Mouse (Mus musculus): Measurements from ENCODE around the gene Spats2.

DNA sequence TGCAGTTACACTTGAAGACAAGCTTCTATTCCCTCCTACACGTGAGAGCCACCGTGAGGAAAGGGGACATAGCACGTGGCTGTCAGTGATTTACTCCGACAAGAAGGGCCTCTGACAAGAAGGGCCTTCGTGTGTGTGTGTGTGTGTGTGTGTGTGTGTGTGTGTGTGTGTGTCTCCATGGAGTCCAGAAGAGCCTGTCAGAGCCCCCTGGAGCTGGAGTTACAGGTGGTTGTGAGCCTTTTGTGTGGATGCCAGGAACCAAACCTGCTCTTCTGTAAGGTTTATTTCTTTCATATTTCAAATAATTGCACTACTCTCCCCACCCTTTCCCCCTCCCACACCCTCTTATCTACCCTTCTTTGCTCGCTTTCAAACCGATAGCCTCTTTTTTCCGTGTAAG is 25.6 kb downstream of the Spats2 start:
- TF ChIP-seq POLR2A (IDR thresholded peaks at IDR 0.05; ENCODE audit: borderline replicate concordance, extremely low read depth, low read depth, low read length): no peak
- no peak for TF ChIP-seq CTCF (IDR thresholded peaks at IDR 0.05; ENCODE audit: insufficient read depth, low read length)

Measured in lung, adult 2 months (tissue).